Mouse (Mus musculus) heart, adult 2 months (tissue): ENCODE measurements around the gene Pik3cb. TPM values are rescaled to one million over a fixed set of nuclear protein-coding genes. Genes with fewer than 3 reads are reported as not detected.

Experiments
- DNase-seq, 2 experiments: peaks; one replicate each; pipeline ENCODE4 v3.0.0; 2021
- H3K27ac ChIP-seq: fragments of 200-600 bp; 2 replicates; pipeline ENCODE4 v1.8.1; 2022
- H3K27me3 ChIP-seq: fragments of 200-500 bp; 2 replicates; pipeline ENCODE4 v1.6.1; 2012; ENCODE audit warnings: mild to moderate bottlenecking, low read length, inconsistent platforms, mixed read lengths; ENCODE audit not compliant: control insufficient read depth, insufficient read depth
- H3K36me3 ChIP-seq: fragments of 200-500 bp; 2 replicates; pipeline ENCODE4 v1.6.1; 2012; ENCODE audit warnings: low read length, inconsistent platforms; ENCODE audit not compliant: control insufficient read depth, insufficient read depth
- H3K4me1 ChIP-seq: fragments of 200-500 bp; 2 replicates; pipeline ENCODE4 v1.6.1; 2011; ENCODE audit warnings: low read length; ENCODE audit not compliant: control insufficient read depth, insufficient read depth
- H3K4me3 ChIP-seq: fragments of 200-600 bp; 2 replicates; pipeline ENCODE4 v1.8.1; 2022
- H3K79me2 ChIP-seq: fragments of 200-500 bp; replicated peaks from 2 replicates; pipeline ENCODE4 v1.6.1; 2012; ENCODE audit warnings: mild to moderate bottlenecking, inconsistent platforms, low read length, moderate library complexity, mixed read lengths; ENCODE audit not compliant: control insufficient read depth, insufficient read depth
- H3K9ac ChIP-seq: fragments of 200-500 bp; 2 replicates; pipeline ENCODE4 v1.6.1; 2012; ENCODE audit warnings: low read depth, mild to moderate bottlenecking, control low read depth, inconsistent platforms, low read length, mixed read lengths
- CTCF ChIP-seq: fragments of 200-600 bp; IDR thresholded peaks from 2 replicates; pipeline ENCODE4 v1.8.1; 2022; ENCODE audit warnings: antibody characterized with exemption, mild to moderate bottlenecking, moderate library complexity
- EP300 ChIP-seq: fragments of 200-500 bp; IDR thresholded peaks from 2 replicates; pipeline ENCODE4 v1.6.1; 2011; ENCODE audit warnings: low read depth, low read length, control low read depth; ENCODE audit not compliant: insufficient read depth
- POLR2A ChIP-seq: fragments of 200-500 bp; IDR thresholded peaks from 2 replicates; pipeline ENCODE4 v1.6.1; 2011; ENCODE audit warnings: mild to moderate bottlenecking, low read depth, low read length, control low read depth; ENCODE audit not compliant: insufficient read depth
- WGBS: fragments of 180-500 bp; shearing (Covaris S2); methylation state at CpG from one replicate; pipeline ENCODE4 v1.1.7; 2018; 5-methylcytosine and 5-hydroxymethylcytosine counted together
- intact Hi-C: fragments of 180-260 bp; cut with DNase I; formaldehyde crosslinking; loops from one replicate; pipeline ENCODE4 v1.15.1; 2025
- polyA plus RNA-seq: library from polyadenylated mRNA; depleted of rRNA; stranded (reverse); fragments of >200 nt; gene quantifications from 2 replicates; pipeline ENCODE4 v1.2.3, GENCODE M21; 2012
- total RNA-seq, 2 experiments: library from RNA; stranded (reverse); gene quantifications; 2 replicates each; pipeline ENCODE4 v1.2.3; 2021

The Pik3cb gene
- total and polyA plus RNA-seq, 3 experiments = 2.6 to 10.8 (median 10.0) TPM

GRCm38 (mm10) chr9:99049760-99050159 lies 90.7 kb downstream of the Pik3cb start:
- intact Hi-C loops = no loop called here
- no peak for TF ChIP-seq POLR2A
- no peak for TF ChIP-seq CTCF
- TF ChIP-seq EP300 = no peak
- Histone ChIP-seq H3K4me1 (peaks cover 3% of the 10 kb centered on the region), H3K27ac (peak overlapping the region; percentile 52; the same call in 1 of the 2 replicates), H3K27me3 (no peaks in the 10 kb centered on the region), H3K9ac (no peak overlapping the region), H3K36me3 (peaks cover 6% of the 10 kb centered on the region; the same call in 1 of the 2 replicates), H3K79me2 (no peaks in the 10 kb centered on the region), H3K4me3 (no peak overlapping the region)
- peak in 1 of 2 experiments; percentile 13 for DNase-seq
- 22% methylated on average over 6 of the region's 6 CpGs for WGBS

GRCm38 (mm10) chr9:99048724-99049250 lies 91.6 kb downstream of the Pik3cb start:
- WGBS = 30% methylated on average over 1 of the region's 1 CpGs
- H3K27ac ChIP-seq = no peak overlapping the region
- H3K4me3 ChIP-seq = no peak overlapping the region
- H3K4me1 ChIP-seq = peaks cover 3% of the 10 kb centered on the region
- no peak overlapping the region for H3K9ac ChIP-seq
- TF ChIP-seq EP300 (no peak), POLR2A (no peak), CTCF (no peak)
- no peaks in the 10 kb centered on the region for H3K27me3 ChIP-seq
- no peaks in the 10 kb centered on the region for H3K79me2 ChIP-seq
- DNase-seq = peak in 1 of 2 experiments; percentile 20
- peaks cover 6% of the 10 kb centered on the region; the same call in 1 of the 2 replicates for H3K36me3 ChIP-seq
- intact Hi-C loops = no loop called here

- WGBS = 89% methylated on average over 8 of the region's 8 CpGs
- no peak for DNase-seq
- Histone ChIP-seq H3K36me3 (peaks cover 6% of the 10 kb centered on the region; the same call in 1 of the 2 replicates), H3K27ac (no peak overlapping the region), H3K4me3 (no peak overlapping the region), H3K9ac (no peak overlapping the region), H3K4me1 (peaks cover 1% of the 10 kb centered on the region), H3K79me2 (no peaks in the 10 kb centered on the region), H3K27me3 (no peaks in the 10 kb centered on the region)
- intact Hi-C loops = no loop called here
- TF ChIP-seq EP300 (no peak), POLR2A (no peak), CTCF (no peak)
Measured at GRCm38 (mm10) chr9:99044761-99045160, 95.7 kb downstream of the Pik3cb start.

DNA sequence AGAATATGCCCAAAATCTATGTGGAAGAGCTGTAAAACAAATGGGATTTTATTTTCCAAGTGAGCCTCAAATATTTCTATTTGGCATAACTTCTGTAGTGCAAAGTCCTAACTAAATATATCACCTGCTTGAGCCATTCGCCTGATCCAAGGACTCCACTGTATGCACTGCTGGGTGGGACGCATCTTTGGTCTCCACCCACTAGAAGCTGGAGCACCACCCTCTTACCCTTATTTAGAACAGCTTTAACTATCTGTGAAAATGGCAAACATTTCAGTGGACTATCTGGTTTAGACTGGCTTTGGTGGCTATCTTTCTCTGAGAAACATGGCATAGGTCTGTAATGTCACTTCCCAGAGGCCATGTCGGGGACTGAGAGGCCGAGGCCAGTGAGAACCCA lies 97.8 kb downstream of the Pik3cb start:
- Histone ChIP-seq H3K27me3 (no peaks in the 10 kb centered on the region), H3K4me1 (no peaks in the 10 kb centered on the region), H3K4me3 (no peak overlapping the region), H3K27ac (no peak overlapping the region), H3K9ac (no peak overlapping the region), H3K79me2 (no peaks in the 10 kb centered on the region), H3K36me3 (no peaks in the 10 kb centered on the region)
- TF ChIP-seq CTCF (no peak), EP300 (no peak), POLR2A (no peak)
- no peak for DNase-seq
- 91% methylated on average over 4 of the region's 4 CpGs for WGBS
- intact Hi-C loops = no loop called here

DNA sequence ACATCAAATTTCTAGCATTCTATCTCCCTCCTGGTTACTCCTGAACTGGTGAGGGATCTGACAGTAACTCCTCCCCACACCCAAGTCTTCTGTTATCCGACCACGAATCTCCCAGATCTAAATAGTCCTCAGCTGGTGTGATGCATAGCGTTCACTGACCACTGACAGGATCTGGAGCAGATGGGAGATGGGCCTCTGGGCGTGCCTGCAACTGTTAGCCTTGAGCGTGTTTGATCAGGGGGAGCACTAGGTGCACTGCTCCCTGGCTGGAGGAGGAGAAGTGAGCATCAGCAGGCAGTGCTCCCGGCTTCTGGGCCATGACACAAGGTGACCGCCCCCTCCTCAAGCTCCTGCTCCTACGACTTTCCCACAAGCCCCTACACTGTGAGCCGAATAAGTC lies 98.4 kb downstream of the Pik3cb start:
- no peak overlapping the region for H3K9ac ChIP-seq
- H3K27ac ChIP-seq = no peak overlapping the region
- intact Hi-C loops = no loop called here
- no peak for DNase-seq
- no peak overlapping the region for H3K4me3 ChIP-seq
- H3K4me1 ChIP-seq = no peaks in the 10 kb centered on the region
- H3K27me3 ChIP-seq = no peaks in the 10 kb centered on the region
- H3K79me2 ChIP-seq = no peaks in the 10 kb centered on the region
- WGBS = 84% methylated on average over 9 of the region's 9 CpGs
- TF ChIP-seq CTCF = no peak
- no peak for TF ChIP-seq EP300
- TF ChIP-seq POLR2A = no peak
- H3K36me3 ChIP-seq = no peaks in the 10 kb centered on the region

DNA sequence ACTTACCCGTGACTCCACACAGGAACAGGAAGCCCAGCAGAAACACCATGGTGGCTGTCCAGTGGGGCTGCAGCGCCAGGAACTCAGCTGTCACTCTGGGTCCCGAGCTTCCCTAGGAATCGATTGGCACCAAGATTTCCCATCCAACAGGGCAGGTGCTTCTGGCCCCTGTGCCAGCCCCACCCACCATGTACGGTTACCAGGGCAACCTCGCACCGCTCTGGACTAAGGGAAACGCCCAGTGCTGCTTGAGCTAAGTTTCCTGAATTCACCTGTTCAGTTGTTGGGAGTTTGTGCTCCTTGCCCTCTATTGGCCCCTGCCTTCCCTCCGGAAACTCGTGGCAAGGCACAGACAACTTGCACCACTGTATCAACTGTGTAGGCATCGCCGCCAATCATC lies 104.8 kb downstream of the Pik3cb start, which contains the start of gene Gm1123:
Gene Gm1123 (minus strand): TSS at position 141 of the 400 bp plus-strand sequence.
- 70% methylated on average over 12 of the region's 12 CpGs for WGBS
- H3K27me3 ChIP-seq = no peaks in the 10 kb centered on the region
- peaks cover 2% of the 10 kb centered on the region; the same call in 1 of the 2 replicates for H3K4me1 ChIP-seq
- no peaks in the 10 kb centered on the region for H3K79me2 ChIP-seq
- H3K9ac ChIP-seq = no peak within 1 kb of the TSS
- intact Hi-C loops = no loop called here
- no peaks in the 10 kb centered on the region for H3K36me3 ChIP-seq
- no peak for DNase-seq
- H3K4me3 ChIP-seq = no peak within 1 kb of the TSS
- no peak within 1 kb of the TSS for H3K27ac ChIP-seq
- TF ChIP-seq EP300 (no peak), POLR2A (no peak), CTCF (no peak)
